In genomic region chr17:25077771-25078372, GRCm38 (mm10) we compare ENCODE assay signal across 8 mouse cellular contexts. TPM values are rescaled to one million over a fixed set of nuclear protein-coding genes. Genes with fewer than 3 reads are reported as not detected.
DNase-seq lines count a peak whose midpoint lies in the region; ATAC-seq and TF ChIP-seq lines count a peak whose summit lies in the region.

No protein-coding gene starts in this region.

- peak overlapping the region; percentile 36 for H3K4me3 ChIP-seq in forebrain, embryonic 10.5 days
- H3K4me3 ChIP-seq in forebrain, embryonic 11.5 days (ENCODE audit: low read depth, low read length), result no peak overlapping the region
- no peak overlapping the region for H3K4me3 ChIP-seq in forebrain, postnatal 0 days (ENCODE audit: low read depth, low read length)
- H3K4me3 ChIP-seq in hindbrain, embryonic 14.5 days (replicated peaks; ENCODE audit: low read length), result 0 out of 2 replicates have a peak overlapping the region, but pooled peaks have one; percentile 20
- H3K4me3 ChIP-seq in thymus, adult 2 months (ENCODE audit: control insufficient read depth, insufficient read depth, low read length), result no peak overlapping the region

- TF ChIP-seq POLR2A in brain, embryonic 14.5 days (IDR thresholded peaks at IDR 0.05; ENCODE audit: borderline replicate concordance, extremely low read depth, insufficient read depth, insufficient read length, poor library complexity, severe bottlenecking), result no peak
- TF ChIP-seq POLR2A in thymus, adult 2 months (IDR thresholded peaks at IDR 0.05; ENCODE audit: control insufficient read depth, extremely low read depth, insufficient read depth, low read length, poor library complexity), result no peak

- no peaks in the 10 kb centered on the region for H3K9me3 ChIP-seq in forebrain, embryonic 10.5 days
- no peaks in the 10 kb centered on the region for H3K9me3 ChIP-seq in forebrain, embryonic 11.5 days (ENCODE audit: control insufficient read depth, low read length)
- no peaks in the 10 kb centered on the region for H3K9me3 ChIP-seq in forebrain, postnatal 0 days (ENCODE audit: low read length)
- no peaks in the 10 kb centered on the region for H3K9me3 ChIP-seq in hindbrain, embryonic 14.5 days (ENCODE audit: control insufficient read depth, low read length)

- H3K4me1 ChIP-seq in forebrain, embryonic 10.5 days, result peaks cover 2% of the 10 kb centered on the region
- no peaks in the 10 kb centered on the region for H3K4me1 ChIP-seq in forebrain, embryonic 11.5 days (replicated peaks; ENCODE audit: control insufficient read depth, insufficient read depth, low read length)
- H3K4me1 ChIP-seq in forebrain, postnatal 0 days (ENCODE audit: insufficient read depth), result no peaks in the 10 kb centered on the region
- peaks cover 19% of the 10 kb centered on the region for H3K4me1 ChIP-seq in hindbrain, embryonic 14.5 days (replicated peaks; ENCODE audit: control insufficient read depth, insufficient read depth, low read length)
- H3K4me1 ChIP-seq in thymus, adult 2 months (replicated peaks; ENCODE audit: control insufficient read depth, insufficient read depth, low read length), result no peaks in the 10 kb centered on the region

- peaks cover 14% of the 10 kb centered on the region; the same call in 1 of the 2 replicates for H3K36me3 ChIP-seq in forebrain, embryonic 10.5 days (replicated peaks)
- H3K36me3 ChIP-seq in forebrain, embryonic 11.5 days (ENCODE audit: control insufficient read depth, insufficient read depth, low read length), result no peaks in the 10 kb centered on the region
- H3K36me3 ChIP-seq in forebrain, postnatal 0 days (ENCODE audit: insufficient read depth), result peaks cover 15% of the 10 kb centered on the region; the same call in 1 of the 2 replicates
- no peaks in the 10 kb centered on the region; the same call in 1 of the 2 replicates for H3K36me3 ChIP-seq in hindbrain, embryonic 14.5 days (replicated peaks; ENCODE audit: control insufficient read depth, insufficient read depth)
- no peaks in the 10 kb centered on the region for H3K36me3 ChIP-seq in thymus, adult 2 months (ENCODE audit: control insufficient read depth, insufficient read depth, low read length)

- H3K9ac ChIP-seq in forebrain, embryonic 11.5 days (ENCODE audit: low read length), result no peak overlapping the region
- H3K9ac ChIP-seq in forebrain, postnatal 0 days, result no peak overlapping the region
- H3K9ac ChIP-seq in hindbrain, embryonic 14.5 days, result peak overlapping the region; percentile 34; the same call in 1 of the 2 replicates

- no peak for ATAC-seq in forebrain, embryonic 11.5 days (replicated peaks; ENCODE audit: low FRiP score)
- ATAC-seq in forebrain, postnatal 0 days, result peak; percentile 74
- peak; percentile 73; the same call in 1 of the 2 replicates for ATAC-seq in hindbrain, embryonic 14.5 days (ENCODE audit: low FRiP score)

- WGBS in forebrain, embryonic 10.5 days, result 91% methylated on average over 13 of the region's 13 CpGs
- 87% methylated on average over 13 of the region's 13 CpGs for WGBS in forebrain, embryonic 11.5 days
- WGBS in forebrain, postnatal 0 days, result 55% methylated on average over 13 of the region's 13 CpGs
- 55% methylated on average over 13 of the region's 13 CpGs for WGBS in hindbrain, embryonic 14.5 days
- 36% methylated on average over 13 of the region's 13 CpGs for WGBS in thymus, adult 2 months

- H3K27ac ChIP-seq in forebrain, embryonic 10.5 days, result no peak overlapping the region
- H3K27ac ChIP-seq in forebrain, embryonic 11.5 days (ENCODE audit: low read depth, low read length), result no peak overlapping the region
- H3K27ac ChIP-seq in forebrain, postnatal 0 days (ENCODE audit: low read depth, low read length), result no peak overlapping the region
- H3K27ac ChIP-seq in hindbrain, embryonic 14.5 days, result peak overlapping the region; percentile 53
- H3K27ac ChIP-seq in thymus, adult 2 months (ENCODE audit: control insufficient read depth, insufficient read depth, low read length), result no peak overlapping the region

- TF ChIP-seq CTCF in brain, embryonic 14.5 days (IDR thresholded peaks at IDR 0.05; ENCODE audit: borderline replicate concordance, extremely low read depth, insufficient read depth, insufficient read length), result no peak
- no peak for TF ChIP-seq CTCF in forebrain, postnatal 0 days (IDR thresholded peaks at IDR 0.05; ENCODE audit: low read depth)
- no peak for TF ChIP-seq CTCF in thymus, adult 2 months (IDR thresholded peaks at IDR 0.05; ENCODE audit: borderline replicate concordance, control insufficient read depth, extremely low read depth, insufficient read depth, low read length, poor library complexity)

- H3K4me2 ChIP-seq in forebrain, embryonic 11.5 days (ENCODE audit: low read depth, low read length, severe bottlenecking), result no peak overlapping the region
- H3K4me2 ChIP-seq in forebrain, postnatal 0 days (ENCODE audit: low read depth), result peak overlapping the region; percentile 17; the same call in 1 of the 2 replicates
- peak overlapping the region; percentile 24 for H3K4me2 ChIP-seq in hindbrain, embryonic 14.5 days (replicated peaks)

- no peaks in the 10 kb centered on the region for H3K27me3 ChIP-seq in forebrain, embryonic 10.5 days (ENCODE audit: poor library complexity, severe bottlenecking)
- H3K27me3 ChIP-seq in forebrain, embryonic 11.5 days (ENCODE audit: control insufficient read depth, insufficient read depth, low read length), result no peaks in the 10 kb centered on the region
- H3K27me3 ChIP-seq in forebrain, postnatal 0 days (ENCODE audit: insufficient read depth, low read length), result no peaks in the 10 kb centered on the region
- H3K27me3 ChIP-seq in hindbrain, embryonic 14.5 days (ENCODE audit: control insufficient read depth, insufficient read depth, low read length), result no peaks in the 10 kb centered on the region
- no peaks in the 10 kb centered on the region for H3K27me3 ChIP-seq in thymus, adult 2 months (ENCODE audit: control insufficient read depth, insufficient read depth, low read length)

- no peak for DNase-seq in forebrain, embryonic 10.5 days (ENCODE audit: extremely low spot score, low spot score)
- DNase-seq in forebrain, embryonic 11.5 days (ENCODE audit: low spot score), result no peak
- peak; percentile 69 for DNase-seq in brain, embryonic 14.5 days (ENCODE audit: low read depth)
- DNase-seq in forebrain, postnatal 0 days, result peak; percentile 51
- peak; percentile 64 for DNase-seq in hindbrain, embryonic 14.5 days (ENCODE audit: low spot score)
- peak; percentile 35 to 64 for DNase-seq in layer of hippocampus, postnatal 25 days (ENCODE audit: extremely low spot score in 1 of 2, low spot score in 1 of 2)
- peak; percentile 93 for DNase-seq in lung, postnatal 10 days
- no peak for DNase-seq in thymus, adult 2 months

RNA-seq across cellular contexts. Expression of gene Tmem204, which starts 5.5 kb away (rescaled TPM):
- 10.9 and 11.5 TPM in 2 replicates for polyA plus RNA-seq in forebrain, embryonic 10.5 days (2016; fragmentation: Nextera tagmentation; extraction: Ambion mirVana)
- polyA plus RNA-seq in forebrain, embryonic 11.5 days (2014; fragmentation: Nextera tagmentation; extraction: Ambion mirVana), result 9.8 and 13.2 TPM in 2 replicates
- 9.6 and 10.5 TPM in 2 replicates for polyA plus RNA-seq in brain, embryonic 14.5 days (2012; rRNA removed)
- total RNA-seq in forebrain, postnatal 0 days (2014; rRNA removed), result 9.0 and 11.9 TPM in 2 replicates
- polyA plus RNA-seq in forebrain, postnatal 0 days (2015; fragmentation: Nextera tagmentation; extraction: Ambion mirVana), result 10.3 and 10.6 TPM in 2 replicates
- polyA plus RNA-seq in hindbrain, embryonic 14.5 days (2014; fragmentation: Nextera tagmentation; extraction: Ambion mirVana), result 11.3 and 12.4 TPM in 2 replicates
- 1 to 10 TPM; 8.0 to 8.4 TPM for total RNA-seq in layer of hippocampus, postnatal 25 days (2021)
- polyA plus RNA-seq in thymus, adult 2 months (2012; rRNA removed), result 7.2 and 11.3 TPM in 2 replicates

RNA-seq across cellular contexts. Expression of gene Telo2, which starts 37.9 kb away (rescaled TPM):
- polyA plus RNA-seq in forebrain, embryonic 10.5 days (2016; fragmentation: Nextera tagmentation; extraction: Ambion mirVana), result 54.6 TPM in 2 replicates
- polyA plus RNA-seq in forebrain, embryonic 11.5 days (2014; fragmentation: Nextera tagmentation; extraction: Ambion mirVana), result 41.2 and 45.4 TPM in 2 replicates
- 40.9 and 41.6 TPM in 2 replicates for polyA plus RNA-seq in brain, embryonic 14.5 days (2012; rRNA removed)
- total RNA-seq in forebrain, postnatal 0 days (2014; rRNA removed), result 51.9 and 92.2 TPM in 2 replicates
- 32.4 and 35.6 TPM in 2 replicates for polyA plus RNA-seq in forebrain, postnatal 0 days (2015; fragmentation: Nextera tagmentation; extraction: Ambion mirVana)
- polyA plus RNA-seq in hindbrain, embryonic 14.5 days (2014; fragmentation: Nextera tagmentation; extraction: Ambion mirVana), result 39.8 and 41.7 TPM in 2 replicates
- total RNA-seq in layer of hippocampus, postnatal 25 days (2021), result 10 to 100 TPM; 29.3 to 43.2 TPM
- polyA plus RNA-seq in thymus, adult 2 months (2012; rRNA removed), result 26.4 and 28.1 TPM in 2 replicates

RNA-seq across cellular contexts. Expression of gene Ptx4, which starts 42.7 kb away (rescaled TPM):
- 0.30 TPM in 1 of 2 replicates, not detected in the other for polyA plus RNA-seq in forebrain, embryonic 10.5 days (2016; fragmentation: Nextera tagmentation; extraction: Ambion mirVana)
- polyA plus RNA-seq in forebrain, embryonic 11.5 days (2014; fragmentation: Nextera tagmentation; extraction: Ambion mirVana), result 0.12 TPM in 1 of 2 replicates, not detected in the other
- polyA plus RNA-seq in brain, embryonic 14.5 days (2012; rRNA removed), result 0.07 TPM in 1 of 2 replicates, not detected in the other
- total RNA-seq in forebrain, postnatal 0 days (2014; rRNA removed), result 1.2 TPM in 1 of 2 replicates, not detected in the other
- polyA plus RNA-seq in forebrain, postnatal 0 days (2015; fragmentation: Nextera tagmentation; extraction: Ambion mirVana), result 0.20 and 0.54 TPM in 2 replicates
- not detected in 2 replicates for polyA plus RNA-seq in hindbrain, embryonic 14.5 days (2014; fragmentation: Nextera tagmentation; extraction: Ambion mirVana)
- total RNA-seq in layer of hippocampus, postnatal 25 days (2021), result 1 to 10 TPM; 2.5 to 2.9 TPM
- polyA plus RNA-seq in thymus, adult 2 months (2012; rRNA removed), result not detected in 2 replicates

RNA-seq across cellular contexts. Expression of gene Clcn7, which starts 55.3 kb away (rescaled TPM):
- 24.3 and 24.7 TPM in 2 replicates for polyA plus RNA-seq in forebrain, embryonic 10.5 days (2016; fragmentation: Nextera tagmentation; extraction: Ambion mirVana)
- polyA plus RNA-seq in forebrain, embryonic 11.5 days (2014; fragmentation: Nextera tagmentation; extraction: Ambion mirVana), result 24.2 and 25.4 TPM in 2 replicates
- 41.4 and 45.7 TPM in 2 replicates for polyA plus RNA-seq in brain, embryonic 14.5 days (2012; rRNA removed)
- 29.2 and 33.1 TPM in 2 replicates for total RNA-seq in forebrain, postnatal 0 days (2014; rRNA removed)
- polyA plus RNA-seq in forebrain, postnatal 0 days (2015; fragmentation: Nextera tagmentation; extraction: Ambion mirVana), result 14.8 and 19.0 TPM in 2 replicates
- polyA plus RNA-seq in hindbrain, embryonic 14.5 days (2014; fragmentation: Nextera tagmentation; extraction: Ambion mirVana), result 28.1 and 29.4 TPM in 2 replicates
- total RNA-seq in layer of hippocampus, postnatal 25 days (2021), result 10 to 100 TPM; 49.6 to 54.2 TPM
- 43.4 and 45.9 TPM in 2 replicates for polyA plus RNA-seq in thymus, adult 2 months (2012; rRNA removed)

Comparison
In these comparisons a context has a peak if more than half of its experiments do, and no peak if none do; other contexts are left out.
1. DNase-seq: peak in brain, embryonic 14.5 days (single experiment), forebrain, postnatal 0 days (single experiment), hindbrain, embryonic 14.5 days (single experiment), layer of hippocampus, postnatal 25 days (2 of 2) and lung, postnatal 10 days (single experiment); none in forebrain, embryonic 10.5 days (single experiment), forebrain, embryonic 11.5 days (single experiment) and thymus, adult 2 months (single experiment).
2. H3K4me3 ChIP-seq: peak in forebrain, embryonic 10.5 days (single experiment) and hindbrain, embryonic 14.5 days (single experiment); none in forebrain, embryonic 11.5 days (single experiment), forebrain, postnatal 0 days (single experiment) and thymus, adult 2 months (single experiment).